Comparison of ENCODE assay signal across 16 mouse cellular contexts in genomic region chr5:137354091-137354490, GRCm38 (mm10). TPM values are rescaled to one million over a fixed set of nuclear protein-coding genes. Genes with fewer than 3 reads are reported as not detected.
DNase-seq lines count a peak whose midpoint lies in the region; ATAC-seq and TF ChIP-seq lines count a peak whose summit lies in the region.
"Had no signal": no experiment of that assay in that cellular context is flagged by ENCODE, and none has a peak within 500 bp of the region (broad histone marks: within the 10 kb centered on the region; RNA-seq: fewer than 3 reads in every experiment).

No protein-coding gene starts in this region.

- peaks cover 58% of the 10 kb centered on the region for H3K36me3 ChIP-seq in heart, embryonic 12.5 days
- H3K36me3 ChIP-seq in kidney, postnatal 0 days (ENCODE audit: insufficient read depth, low read length) = peaks cover 47% of the 10 kb centered on the region
- H3K36me3 ChIP-seq in E14TG2a.4 (ENCODE audit: insufficient read depth, low read length) = peaks cover 54% of the 10 kb centered on the region
- peaks cover 55% of the 10 kb centered on the region for H3K36me3 ChIP-seq in embryonic facial prominence, embryonic 13.5 days

- H3K4me3 ChIP-seq in heart, embryonic 12.5 days = peak overlapping the region; percentile 6; the same call in 1 of the 2 replicates
- no peak overlapping the region for H3K4me3 ChIP-seq in kidney, postnatal 0 days (replicated peaks; ENCODE audit: low read depth, low read length)
- peak overlapping the region; percentile 32 for H3K4me3 ChIP-seq in E14TG2a.4 (replicated peaks; ENCODE audit: low read length)
- H3K4me3 ChIP-seq in embryonic facial prominence, embryonic 13.5 days = peak overlapping the region; percentile 10; the same call in 1 of the 2 replicates
- H3K4me3 ChIP-seq: forebrain, embryonic 13.5 days; liver, embryonic 12.5 days had no signal

- no peak for ATAC-seq in heart, embryonic 12.5 days (ENCODE audit: insufficient number of reproducible peaks, low FRiP score)
- ATAC-seq in kidney, postnatal 0 days (replicated peaks; ENCODE audit: low FRiP score, low read depth) = no peak
- no peak for ATAC-seq in embryonic facial prominence, embryonic 13.5 days (ENCODE audit: insufficient number of reproducible peaks, insufficient read depth, low FRiP score, low TSS enrichment, low read depth)
- ATAC-seq: forebrain, embryonic 13.5 days; liver, embryonic 12.5 days; midbrain, embryonic 16.5 days had no signal

- 78% methylated on average over 17 of the region's 17 CpGs for WGBS in heart, embryonic 12.5 days
- WGBS in kidney, postnatal 0 days = 74% methylated on average over 17 of the region's 17 CpGs
- 80% methylated on average over 17 of the region's 17 CpGs for WGBS in embryonic facial prominence, embryonic 13.5 days

- no peak overlapping the region for H3K27ac ChIP-seq in heart, embryonic 12.5 days (ENCODE audit: poor library complexity, severe bottlenecking)
- no peak overlapping the region for H3K27ac ChIP-seq in kidney, postnatal 0 days
- no peak overlapping the region for H3K27ac ChIP-seq in embryonic facial prominence, embryonic 13.5 days
- H3K27ac ChIP-seq: forebrain, embryonic 13.5 days; liver, embryonic 12.5 days; macrophage had no signal

- no peaks in the 10 kb centered on the region for H3K27me3 ChIP-seq in heart, embryonic 12.5 days (replicated peaks)
- H3K27me3 ChIP-seq in kidney, postnatal 0 days (ENCODE audit: insufficient read depth, low read length) = no peaks in the 10 kb centered on the region
- no peaks in the 10 kb centered on the region for H3K27me3 ChIP-seq in E14TG2a.4 (ENCODE audit: insufficient read depth, low read length)
- no peaks in the 10 kb centered on the region for H3K27me3 ChIP-seq in embryonic facial prominence, embryonic 13.5 days

- no peaks in the 10 kb centered on the region for H3K9me3 ChIP-seq in heart, embryonic 12.5 days (replicated peaks)
- no peaks in the 10 kb centered on the region for H3K9me3 ChIP-seq in kidney, postnatal 0 days (replicated peaks; ENCODE audit: low read length)
- H3K9me3 ChIP-seq in E14TG2a.4 (ENCODE audit: low read length) = no peaks in the 10 kb centered on the region
- H3K9me3 ChIP-seq in embryonic facial prominence, embryonic 13.5 days = no peaks in the 10 kb centered on the region
- H3K9me3 ChIP-seq: forebrain, embryonic 13.5 days; liver, embryonic 12.5 days had no signal

- peaks cover 33% of the 10 kb centered on the region for H3K4me1 ChIP-seq in heart, embryonic 12.5 days (replicated peaks)
- peaks cover 16% of the 10 kb centered on the region; the same call in 1 of the 2 replicates for H3K4me1 ChIP-seq in kidney, postnatal 0 days (replicated peaks; ENCODE audit: insufficient read depth, low read length)
- H3K4me1 ChIP-seq in E14TG2a.4 (replicated peaks; ENCODE audit: low read depth, low read length) = peaks cover 64% of the 10 kb centered on the region
- H3K4me1 ChIP-seq in embryonic facial prominence, embryonic 13.5 days = peaks cover 38% of the 10 kb centered on the region

- H3K9ac ChIP-seq in heart, embryonic 12.5 days = no peak overlapping the region
- 0 out of 2 replicates have a peak overlapping the region, but pooled peaks have one; percentile 13 for H3K9ac ChIP-seq in kidney, postnatal 0 days (ENCODE audit: low read depth, low read length)
- no peak overlapping the region for H3K9ac ChIP-seq in embryonic facial prominence, embryonic 13.5 days
- H3K9ac ChIP-seq: forebrain, embryonic 13.5 days; liver, embryonic 12.5 days had no signal

- DNase-seq in heart, adult 18-20 months = no peak
- no peak for DNase-seq in kidney, postnatal 0 days (ENCODE audit: low spot score)
- no peak for DNase-seq in kidney, postnatal 4 days
- no peak for DNase-seq in spleen, adult 12 weeks (ENCODE audit: low spot score)
- DNase-seq: B cell, adult 2 months; cerebellum, adult 18-20 months; kidney, postnatal 10 days; layer of hippocampus, adult 9-11 months; thymus, postnatal 36 days had no signal

- H3K4me2 ChIP-seq in heart, embryonic 12.5 days = peak overlapping the region; percentile 43
- peak overlapping the region; percentile 35 for H3K4me2 ChIP-seq in kidney, postnatal 0 days (ENCODE audit: low read length)
- peak overlapping the region; percentile 97 for H3K4me2 ChIP-seq in embryonic facial prominence, embryonic 13.5 days
- H3K4me2 ChIP-seq: forebrain, embryonic 13.5 days; liver, embryonic 12.5 days had no signal

- no peak for TF ChIP-seq CTCF in kidney, postnatal 0 days (IDR thresholded peaks at IDR 0.05; ENCODE audit: low read depth)
- no peak for TF ChIP-seq CTCF in E14TG2a.4 (conservative IDR thresholded peaks at IDR 0.05; ENCODE audit: low read length)

RNA-seq across cellular contexts. Expression of gene Ephb4, which starts 4.2 kb away (rescaled TPM):
- polyA plus RNA-seq in heart, embryonic 12.5 days (2016; fragmentation: Nextera tagmentation; extraction: Ambion mirVana) = 53.1 and 55.6 TPM in 2 replicates
- 10 to 100 TPM; 37.1 to 38.8 TPM for total RNA-seq in heart, adult 18-20 months (2021)
- polyA plus RNA-seq in kidney, postnatal 0 days (2015; fragmentation: Nextera tagmentation; extraction: Ambion mirVana) = 38.1 and 40.5 TPM in 2 replicates
- polyA plus RNA-seq in embryonic facial prominence, embryonic 13.5 days (2015; fragmentation: Nextera tagmentation; extraction: Ambion mirVana) = 70.4 and 71.0 TPM in 2 replicates
- polyA plus RNA-seq: macrophage had no signal

RNA-seq across cellular contexts. Expression of gene Slc12a9, which starts 20.7 kb away (rescaled TPM):
- polyA plus RNA-seq in heart, embryonic 12.5 days (2016; fragmentation: Nextera tagmentation; extraction: Ambion mirVana) = 9.4 and 10.2 TPM in 2 replicates
- 1 to 10 TPM; 1.5 to 1.8 TPM for total RNA-seq in heart, adult 18-20 months (2021)
- 11.8 and 12.0 TPM in 2 replicates for polyA plus RNA-seq in kidney, postnatal 0 days (2015; fragmentation: Nextera tagmentation; extraction: Ambion mirVana)
- 16.0 and 16.1 TPM in 2 replicates for polyA plus RNA-seq in embryonic facial prominence, embryonic 13.5 days (2015; fragmentation: Nextera tagmentation; extraction: Ambion mirVana)

RNA-seq across cellular contexts. Expression of gene Trip6, which starts 39.9 kb away (rescaled TPM):
- 46.3 and 47.0 TPM in 2 replicates for polyA plus RNA-seq in heart, embryonic 12.5 days (2016; fragmentation: Nextera tagmentation; extraction: Ambion mirVana)
- 10 to 100 TPM; 12.0 to 13.3 TPM for total RNA-seq in heart, adult 18-20 months (2021)
- 74.8 and 75.6 TPM in 2 replicates for polyA plus RNA-seq in kidney, postnatal 0 days (2015; fragmentation: Nextera tagmentation; extraction: Ambion mirVana)
- 106 TPM in 2 replicates for polyA plus RNA-seq in embryonic facial prominence, embryonic 13.5 days (2015; fragmentation: Nextera tagmentation; extraction: Ambion mirVana)

RNA-seq across cellular contexts. Expression of gene Srrt, which starts 46.6 kb away (rescaled TPM):
- 106 and 107 TPM in 2 replicates for polyA plus RNA-seq in heart, embryonic 12.5 days (2016; fragmentation: Nextera tagmentation; extraction: Ambion mirVana)
- 10 to 100 TPM; 44.4 to 55.6 TPM for total RNA-seq in heart, adult 18-20 months (2021)
- 68.0 and 77.7 TPM in 2 replicates for polyA plus RNA-seq in kidney, postnatal 0 days (2015; fragmentation: Nextera tagmentation; extraction: Ambion mirVana)
- polyA plus RNA-seq in embryonic facial prominence, embryonic 13.5 days (2015; fragmentation: Nextera tagmentation; extraction: Ambion mirVana) = 143 and 148 TPM in 2 replicates

RNA-seq across cellular contexts. Expression of gene Ufsp1, which starts 59.7 kb away (rescaled TPM):
- 10.1 and 10.6 TPM in 2 replicates for polyA plus RNA-seq in heart, embryonic 12.5 days (2016; fragmentation: Nextera tagmentation; extraction: Ambion mirVana)
- total RNA-seq in heart, adult 18-20 months (2021) = 10 to 100 TPM in 1 of 2 experiments, 1 to 10 TPM in 1; 8.1 to 10.7 TPM
- polyA plus RNA-seq in kidney, postnatal 0 days (2015; fragmentation: Nextera tagmentation; extraction: Ambion mirVana) = 11.4 and 12.8 TPM in 2 replicates
- 5.4 and 5.6 TPM in 2 replicates for polyA plus RNA-seq in embryonic facial prominence, embryonic 13.5 days (2015; fragmentation: Nextera tagmentation; extraction: Ambion mirVana)

Comparison
In these comparisons a context has a peak if more than half of its experiments do, and no peak if none do; other contexts are left out.
1. H3K4me2 ChIP-seq: peak in every context shown above with its lines; median percentile 97 in embryonic facial prominence, embryonic 13.5 days; 43 in heart, embryonic 12.5 days; 35 in kidney, postnatal 0 days.